Mouse (Mus musculus) neural tube, embryonic 14.5 days (tissue): ENCODE results near the gene Rps19. TPM values are rescaled to one million over a fixed set of nuclear protein-coding genes. Genes with fewer than 3 reads are reported as not detected.

Experiments used
- ATAC-seq: fragments of 200-750 bp; cut with Nextera tagmentation; 2 replicates; pipeline ENCODE4 v1.8.0; 2017; ENCODE audit warnings: low read depth, mild to moderate bottlenecking, moderate TSS enrichment, moderate library complexity
- H3K27ac ChIP-seq: fragments of 300-500 bp; sonication (generic); 2 replicates; pipeline ENCODE4 v1.5.1; 2014; ENCODE audit warnings: low read depth, mild to moderate bottlenecking, control low read depth, low read length, moderate library complexity, mixed read lengths
- H3K27me3 ChIP-seq: fragments of 300-500 bp; sonication (generic); 2 replicates; pipeline ENCODE4 v1.6.1; 2014; ENCODE audit warnings: low read length; ENCODE audit not compliant: control insufficient read depth, insufficient read depth
- H3K36me3 ChIP-seq: fragments of 300-500 bp; sonication (generic); 2 replicates; pipeline ENCODE4 v1.6.1; 2014; ENCODE audit warnings: low read length, mixed read lengths; ENCODE audit not compliant: control insufficient read depth, insufficient read depth
- H3K4me1 ChIP-seq: fragments of 300-500 bp; sonication (generic); 2 replicates; pipeline ENCODE4 v1.6.1; 2014; ENCODE audit warnings: low read length; ENCODE audit not compliant: control insufficient read depth, insufficient read depth
- H3K4me2 ChIP-seq: fragments of 300-500 bp; sonication (generic); 2 replicates; pipeline ENCODE4 v1.6.1; 2014; ENCODE audit warnings: mild to moderate bottlenecking, low read depth, low read length, control low read depth
- H3K4me3 ChIP-seq: fragments of 300-500 bp; sonication (generic); 2 replicates; pipeline ENCODE4 v1.5.1; 2014; ENCODE audit warnings: low read depth, low read length, control low read depth, mixed read lengths
- H3K9ac ChIP-seq: fragments of 300-500 bp; sonication (generic); replicated peaks from 2 replicates; pipeline ENCODE4 v1.6.1; 2014; ENCODE audit warnings: low read depth, mild to moderate bottlenecking, control low read depth, low read length, mixed read lengths
- H3K9me3 ChIP-seq: fragments of 300-500 bp; sonication (generic); 2 replicates; pipeline ENCODE4 v1.6.1; 2016; ENCODE audit warnings: low read length; ENCODE audit not compliant: control insufficient read depth
- WGBS: fragments of 180-500 bp; shearing (Covaris S2); extraction: QIAGEN DNeasy Blood & Tissue Kit; methylation state at CpG from one replicate; pipeline ENCODE4 v1.1.7; 2014; 5-methylcytosine and 5-hydroxymethylcytosine counted together
- polyA plus RNA-seq: library from polyadenylated mRNA; unstranded; fragments of >200 nt; fragmentation: Nextera tagmentation; extraction: Ambion mirVana; gene quantifications from 2 replicates; pipeline ENCODE4 v1.2.1, GENCODE M21; 2014

Gene Rps19
- polyA plus RNA-seq, 1 experiment from 2014 or later: 1,219 TPM

- H3K9ac ChIP-seq: no peak overlapping the region
- no peaks in the 10 kb centered on the region for H3K4me1 ChIP-seq
- no peak overlapping the region for H3K4me3 ChIP-seq
- no peaks in the 10 kb centered on the region for H3K27me3 ChIP-seq
- H3K36me3 ChIP-seq: no peaks in the 10 kb centered on the region
- 38% methylated on average over 5 of the region's 5 CpGs for whole genome bisulfite sequencing
- no peak overlapping the region for H3K27ac ChIP-seq
- H3K4me2 ChIP-seq: no peak overlapping the region
- no peaks in the 10 kb centered on the region for H3K9me3 ChIP-seq
- ATAC-seq: no peak
Observed at GRCm38 (mm10) chr7:24850162-24850561, 34.0 kb upstream of the Rps19 start.

- Histone ChIP-seq H3K27me3 (no peaks in the 10 kb centered on the region), H3K9ac (no peak overlapping the region), H3K4me2 (no peak overlapping the region), H3K4me3 (no peak overlapping the region), H3K4me1 (no peaks in the 10 kb centered on the region), H3K27ac (no peak overlapping the region), H3K36me3 (no peaks in the 10 kb centered on the region), H3K9me3 (no peaks in the 10 kb centered on the region)
- ATAC-seq: no peak
- 33% methylated on average over 6 of the region's 6 CpGs for WGBS
Observed at GRCm38 (mm10) chr7:24850899-24851303, 33.3 kb upstream of the Rps19 start.

GRCm38 (mm10) chr7:24851596-24852325 is 32.4 kb upstream of the Rps19 start:
- ATAC-seq: no peak
- no peaks in the 10 kb centered on the region for H3K27me3 ChIP-seq

GRCm38 (mm10) chr7:24852557-24853232 is 31.5 kb upstream of the Rps19 start:
- Histone ChIP-seq H3K4me3 (no peak overlapping the region), H3K4me2 (no peak overlapping the region), H3K36me3 (no peaks in the 10 kb centered on the region), H3K9me3 (no peaks in the 10 kb centered on the region), H3K4me1 (no peaks in the 10 kb centered on the region), H3K9ac (no peak overlapping the region), H3K27me3 (no peaks in the 10 kb centered on the region), H3K27ac (no peak overlapping the region)
- ATAC-seq: no peak
- WGBS: 82% methylated on average over 8 of the region's 8 CpGs

More at GRCm38 (mm10) chr7:24851596-24852325, 32.4 kb upstream of the Rps19 start:
- H3K4me1 ChIP-seq: no peaks in the 10 kb centered on the region
- no peaks in the 10 kb centered on the region for H3K9me3 ChIP-seq
- H3K36me3 ChIP-seq: no peaks in the 10 kb centered on the region
- WGBS: 82% methylated on average over 5 of the region's 5 CpGs
- no peak overlapping the region for H3K27ac ChIP-seq
- no peak overlapping the region for H3K4me3 ChIP-seq
- no peak overlapping the region for H3K9ac ChIP-seq
- H3K4me2 ChIP-seq: no peak overlapping the region

GRCm38 (mm10) chr7:24853233-24853563 is 31.0 kb upstream of the Rps19 start:
- Histone ChIP-seq H3K27me3 (no peaks in the 10 kb centered on the region), H3K9ac (no peak overlapping the region), H3K27ac (no peak overlapping the region), H3K4me3 (no peak overlapping the region), H3K4me2 (no peak overlapping the region), H3K9me3 (no peaks in the 10 kb centered on the region), H3K4me1 (no peaks in the 10 kb centered on the region), H3K36me3 (no peaks in the 10 kb centered on the region)
- ATAC-seq: no peak

GRCm38 (mm10) chr7:24853695-24854094 is 30.5 kb upstream of the Rps19 start:
- no peak overlapping the region for H3K27ac ChIP-seq
- WGBS: 52% methylated on average over 7 of the region's 7 CpGs
- H3K4me2 ChIP-seq: no peak overlapping the region
- no peak overlapping the region for H3K9ac ChIP-seq
- no peak for ATAC-seq
- H3K4me1 ChIP-seq: no peaks in the 10 kb centered on the region
- no peak overlapping the region for H3K4me3 ChIP-seq
- H3K9me3 ChIP-seq: no peaks in the 10 kb centered on the region
- no peaks in the 10 kb centered on the region for H3K36me3 ChIP-seq
- no peaks in the 10 kb centered on the region for H3K27me3 ChIP-seq

GRCm38 (mm10) chr7:24856460-24857120 is 27.6 kb upstream of the Rps19 start:
- Histone ChIP-seq H3K4me3 (no peak overlapping the region), H3K36me3 (no peaks in the 10 kb centered on the region), H3K9ac (no peak overlapping the region), H3K4me1 (no peaks in the 10 kb centered on the region), H3K27ac (no peak overlapping the region), H3K27me3 (no peaks in the 10 kb centered on the region), H3K9me3 (no peaks in the 10 kb centered on the region), H3K4me2 (no peak overlapping the region)
- ATAC-seq: no peak
- 37% methylated on average over 6 of the region's 6 CpGs for WGBS

GRCm38 (mm10) chr7:24859234-24859633 is 24.9 kb upstream of the Rps19 start:
- Histone ChIP-seq H3K9ac (no peak overlapping the region), H3K27me3 (no peaks in the 10 kb centered on the region), H3K4me1 (no peaks in the 10 kb centered on the region), H3K36me3 (no peaks in the 10 kb centered on the region), H3K4me2 (no peak overlapping the region), H3K27ac (no peak overlapping the region), H3K4me3 (no peak overlapping the region), H3K9me3 (no peaks in the 10 kb centered on the region)
- no peak for ATAC-seq
- WGBS: 53% methylated on average over 5 of the region's 5 CpGs

- no peaks in the 10 kb centered on the region for H3K4me1 ChIP-seq
Observed at GRCm38 (mm10) chr7:24861913-24862312, 22.3 kb upstream of the Rps19 start, which contains the start of gene Gm9844. Gm9844 (plus strand) TSS chr7:24862213.

More at GRCm38 (mm10) chr7:24861913-24862312, 22.3 kb upstream of the Rps19 start, which contains the start of gene Gm9844:
- Histone ChIP-seq H3K36me3 (no peaks in the 10 kb centered on the region), H3K27ac (no peak within 1 kb of the TSS), H3K4me2 (no peak within 1 kb of the TSS), H3K9ac (no peak within 1 kb of the TSS), H3K4me3 (no peak within 1 kb of the TSS), H3K9me3 (no peaks in the 10 kb centered on the region), H3K27me3 (no peaks in the 10 kb centered on the region)
- 93% methylated on average over 7 of the region's 7 CpGs for WGBS
- ATAC-seq: no peak
